Mouse (Mus musculus) left cerebral cortex, adult 2 months (tissue): ENCODE measurements around the gene Syt8. TPM values are rescaled to one million over a fixed set of nuclear protein-coding genes. Genes with fewer than 3 reads are reported as not detected.

Experiments
- DNase-seq, 2 experiments: peaks; one replicate each; pipeline ENCODE4 v3.0.0; 2021 to 2022; ENCODE audit warnings: low spot score in 2 of 2, mixed read lengths in 1 of 2; ENCODE audit errors: extremely low spot score in 1 of 2
- H3K27ac ChIP-seq: fragments of 200-600 bp; 2 replicates; pipeline ENCODE4 v1.8.1; 2022
- H3K4me3 ChIP-seq: fragments of 200-600 bp; 2 replicates; pipeline ENCODE4 v1.8.1; 2022
- CTCF ChIP-seq: fragments of 200-600 bp; IDR thresholded peaks from 2 replicates; pipeline ENCODE4 v1.8.1; 2022; ENCODE audit warnings: antibody characterized with exemption, mild to moderate bottlenecking, moderate library complexity
- intact Hi-C: fragments of 180-260 bp; cut with DNase I; formaldehyde crosslinking; loops from one replicate; pipeline ENCODE4 v1.15.1; 2025
- total RNA-seq, 2 experiments: library from RNA; stranded (reverse); gene quantifications; 2 replicates each; pipeline ENCODE4 v1.2.3; 2021

Syt8 gene
- total RNA-seq, 2 experiments from 2014 or later, result not detected

DNA sequence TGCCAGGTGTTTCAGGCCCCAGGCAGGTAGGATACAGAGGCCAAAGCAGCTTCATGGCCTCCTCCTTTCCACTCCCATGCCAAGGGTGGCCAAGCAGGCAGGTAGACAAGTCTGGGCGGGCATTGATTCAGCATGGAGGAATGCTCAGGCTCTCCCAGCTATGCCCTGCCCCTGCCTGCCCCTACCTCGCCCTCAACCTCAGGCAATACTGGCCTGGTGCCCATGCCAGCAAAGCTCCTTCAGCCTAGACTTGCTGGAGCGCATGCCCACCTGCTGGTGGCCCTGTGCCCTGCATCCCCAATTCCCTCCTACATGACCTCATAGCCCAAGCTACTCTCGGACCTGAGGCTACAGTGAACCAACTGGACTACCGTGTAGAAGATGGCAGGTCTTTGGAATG is 2.7 kb downstream of the Syt8 start:
- no peak overlapping the region for H3K4me3 ChIP-seq
- no peak for DNase-seq
- TF ChIP-seq CTCF, result no peak; the same call in none of the 2 replicates
- intact Hi-C loops, result loop anchor here (5.0 kb wide), 1 partner anchor 120 kb away; no protein-coding TSS in a partner anchor
- H3K27ac ChIP-seq, result no peak overlapping the region

DNA sequence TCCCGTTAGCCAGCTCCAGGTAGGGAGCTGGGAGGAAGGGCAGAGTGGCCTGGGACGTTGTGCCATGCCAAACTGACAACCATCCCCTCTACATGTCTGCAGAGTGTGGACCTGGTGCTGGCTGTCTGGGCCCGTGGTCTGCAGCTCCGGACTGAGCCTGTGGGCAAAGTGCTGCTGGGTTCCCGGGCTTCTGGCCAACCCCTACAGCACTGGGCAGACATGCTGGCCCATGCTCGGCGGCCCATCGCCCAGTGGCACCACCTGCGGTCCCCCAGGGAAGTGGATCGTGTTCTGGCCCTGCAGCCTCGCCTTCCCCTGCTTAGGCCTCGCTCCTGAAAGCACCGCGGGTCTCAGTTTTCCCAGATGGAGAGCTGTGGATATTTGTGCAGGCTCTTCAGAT is 5.3 kb downstream of the Syt8 start:
- no peak for DNase-seq
- intact Hi-C loops, result loop anchor here (1.0 to 5.0 kb wide), 3 partner anchors 123 to 232 kb away; no protein-coding TSS in a partner anchor
- no peak overlapping the region for H3K27ac ChIP-seq
- TF ChIP-seq CTCF, result no peak
- no peak overlapping the region for H3K4me3 ChIP-seq

DNA sequence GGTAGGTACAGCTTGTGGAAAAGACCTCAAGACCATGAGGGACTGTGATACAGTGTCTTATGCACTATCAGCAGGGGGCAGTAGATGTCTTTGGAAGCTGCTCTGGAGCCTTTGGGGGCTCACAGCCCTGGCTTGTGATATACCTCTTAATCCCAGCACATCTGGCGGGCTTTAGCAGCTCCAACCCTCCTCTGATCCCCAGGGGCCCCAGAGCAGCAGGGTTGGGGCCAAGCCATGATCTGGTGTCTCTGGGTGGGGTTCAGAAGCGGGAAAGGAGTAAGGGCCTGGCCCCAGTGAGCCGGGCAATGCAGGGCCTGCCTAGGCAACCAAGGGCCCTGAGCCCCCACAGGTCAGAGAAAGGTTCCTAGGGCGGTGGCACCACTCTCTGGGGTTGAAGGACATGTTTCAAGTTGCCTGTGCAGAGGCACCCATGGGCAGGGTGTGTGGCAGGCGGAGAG is 6.0 kb downstream of the Syt8 start:
- intact Hi-C loops, result loop anchor here (1.0 kb wide), 2 partner anchors 140 to 232 kb away; no protein-coding TSS in a partner anchor
- peak; percentile 67 for TF ChIP-seq CTCF

DNA sequence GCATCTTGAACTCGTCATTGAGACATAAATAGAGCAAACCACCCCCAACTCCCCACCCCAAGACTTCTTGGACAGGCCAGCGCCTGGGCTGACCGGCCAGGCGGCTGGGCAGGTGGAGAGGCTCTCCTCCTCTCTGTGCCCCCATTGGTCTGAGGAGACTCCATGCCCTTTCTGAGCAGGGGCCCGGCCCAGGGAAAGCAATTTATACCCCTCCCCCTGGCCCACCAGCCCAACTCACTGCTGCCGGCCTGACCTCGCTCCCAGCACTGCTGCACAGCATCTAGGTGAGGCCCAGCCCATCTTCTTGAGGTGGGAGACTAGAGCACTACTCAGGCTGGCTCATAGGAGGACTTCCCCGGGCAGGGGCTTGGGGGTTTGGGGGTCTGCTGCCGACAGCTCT is 6.9 kb downstream of the Syt8 start, which contains the start of gene Tnni2:
Gene Tnni2 (plus strand): TSS at position 224 of the 400 bp plus-strand sequence.
- DNase-seq, result no peak
- intact Hi-C loops, result no loop called here
- Histone ChIP-seq H3K4me3 (no peak within 1 kb of the TSS), H3K27ac (no peak within 1 kb of the TSS)
- no peak for TF ChIP-seq CTCF

More for the DNA sequence above, 6.0 kb downstream of the Syt8 start:
- peak in 1 of 2 experiments; percentile 24 for DNase-seq
- Histone ChIP-seq H3K4me3 (no peak overlapping the region), H3K27ac (no peak overlapping the region)

DNA sequence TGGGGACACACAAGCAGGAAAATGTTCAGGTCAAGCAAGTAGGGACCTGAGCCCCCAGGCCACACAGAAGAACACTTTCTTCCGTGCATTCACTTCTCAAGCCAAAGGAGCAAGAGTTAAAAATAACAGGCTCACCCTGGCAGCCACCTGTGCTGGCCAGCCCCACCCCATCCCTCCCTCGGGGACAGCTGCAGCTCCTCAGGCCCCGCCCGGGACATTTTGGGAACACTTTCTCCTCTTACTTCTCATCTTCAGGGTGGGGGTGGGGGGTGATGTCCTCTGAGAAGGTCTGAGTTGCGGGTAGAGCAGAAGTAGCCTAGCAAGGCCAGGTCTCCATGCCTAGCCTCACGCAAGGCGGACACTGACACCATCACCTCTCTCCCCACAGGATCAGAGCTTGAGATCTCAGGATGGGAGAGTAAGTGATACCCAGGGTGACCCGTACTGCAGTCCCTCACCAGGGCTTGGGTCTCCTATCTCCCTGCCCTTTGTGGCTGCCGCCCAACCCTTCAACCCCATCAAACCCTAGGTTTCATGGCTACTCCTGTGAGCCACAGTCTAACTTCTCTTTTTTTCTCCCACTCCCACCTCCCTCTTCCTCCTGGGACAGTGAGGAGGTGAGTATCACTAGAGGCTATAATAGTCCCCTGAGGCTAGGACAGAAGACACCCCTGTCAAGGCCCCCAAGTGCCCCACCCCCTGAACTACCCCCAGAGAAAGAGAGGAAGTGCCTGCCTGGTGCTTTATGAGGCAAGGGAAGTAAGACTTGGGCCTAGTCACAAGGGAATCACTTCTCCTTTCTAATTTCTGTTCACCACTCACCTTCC is 7.6 kb downstream of the Syt8 start:
- no peak for DNase-seq
- H3K4me3 ChIP-seq, result no peak overlapping the region
- TF ChIP-seq CTCF, result no peak
- no peak overlapping the region for H3K27ac ChIP-seq
- intact Hi-C loops, result loop anchor here (1.0 kb wide), 1 partner anchor 55 kb away; no protein-coding TSS in a partner anchor

DNA sequence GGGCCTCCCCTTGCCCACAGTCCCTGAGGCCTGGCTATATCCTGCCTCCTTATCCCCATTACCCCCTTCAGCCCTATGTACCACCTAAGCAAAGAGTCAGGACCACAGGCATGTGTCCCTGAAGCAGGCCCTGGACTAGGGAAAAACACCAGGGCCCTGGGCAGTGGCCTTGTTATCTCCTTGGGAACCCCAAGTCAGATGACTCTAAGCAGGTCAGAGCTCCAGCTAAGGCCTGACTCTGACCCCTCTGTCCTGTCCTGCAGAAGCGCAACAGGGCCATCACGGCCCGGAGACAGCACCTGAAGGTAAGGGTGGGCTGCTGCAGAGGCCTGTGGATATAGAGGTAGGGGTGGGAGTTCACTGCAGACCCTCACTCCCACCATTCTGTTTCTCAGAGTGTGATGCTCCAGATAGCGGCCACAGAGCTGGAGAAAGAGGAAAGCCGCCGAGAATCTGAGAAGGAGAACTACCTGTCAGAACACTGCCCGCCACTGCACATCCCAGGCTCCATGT is 8.3 kb downstream of the Syt8 start:
- Histone ChIP-seq H3K4me3 (no peak overlapping the region), H3K27ac (no peak overlapping the region)
- no peak for TF ChIP-seq CTCF
- intact Hi-C loops, result loop anchor here (1.0 kb wide), 1 partner anchor 54 kb away; no protein-coding TSS in a partner anchor
- no peak for DNase-seq

DNA sequence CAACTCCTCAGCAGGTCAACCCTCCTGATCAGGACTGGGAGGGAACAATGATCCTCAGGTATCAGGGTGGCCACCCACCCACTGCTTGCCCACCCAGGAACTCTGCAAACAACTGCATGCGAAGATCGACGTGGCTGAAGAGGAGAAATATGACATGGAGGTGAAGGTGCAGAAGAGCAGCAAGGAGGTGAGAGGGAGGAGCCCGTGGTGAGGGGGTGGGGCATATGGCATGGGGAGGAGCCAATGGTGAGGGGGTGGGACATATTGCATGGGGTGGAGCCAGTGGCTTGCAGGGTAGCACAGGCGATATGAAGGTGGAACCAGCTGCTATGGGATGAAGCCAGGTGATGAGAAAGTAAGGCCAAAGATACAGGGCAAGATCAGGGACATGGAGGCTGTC is 8.8 kb downstream of the Syt8 start:
- H3K4me3 ChIP-seq, result no peak overlapping the region
- no peak for DNase-seq
- no peak for TF ChIP-seq CTCF
- H3K27ac ChIP-seq, result no peak overlapping the region
- intact Hi-C loops, result no loop called here

DNA sequence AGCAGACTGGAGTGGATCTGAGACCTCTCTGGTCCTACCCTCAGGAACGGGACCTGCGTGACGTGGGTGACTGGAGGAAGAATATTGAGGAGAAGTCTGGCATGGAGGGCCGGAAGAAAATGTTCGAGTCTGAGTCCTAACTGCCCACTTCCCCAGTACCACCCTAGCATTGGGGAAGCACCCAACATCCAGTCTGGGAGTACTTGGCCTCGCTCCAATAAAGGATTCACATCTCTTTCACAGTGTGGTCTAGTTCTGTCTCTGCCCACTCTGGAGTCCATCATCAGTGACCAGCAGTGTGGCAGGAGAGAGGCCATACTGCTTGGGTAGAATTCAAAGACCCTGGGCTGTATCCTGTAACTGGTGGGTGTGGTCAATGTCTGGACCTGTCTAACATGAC is 9.5 kb downstream of the Syt8 start:
- intact Hi-C loops, result no loop called here
- no peak for TF ChIP-seq CTCF
- Histone ChIP-seq H3K27ac (no peak overlapping the region), H3K4me3 (no peak overlapping the region)
- DNase-seq, result no peak

DNA sequence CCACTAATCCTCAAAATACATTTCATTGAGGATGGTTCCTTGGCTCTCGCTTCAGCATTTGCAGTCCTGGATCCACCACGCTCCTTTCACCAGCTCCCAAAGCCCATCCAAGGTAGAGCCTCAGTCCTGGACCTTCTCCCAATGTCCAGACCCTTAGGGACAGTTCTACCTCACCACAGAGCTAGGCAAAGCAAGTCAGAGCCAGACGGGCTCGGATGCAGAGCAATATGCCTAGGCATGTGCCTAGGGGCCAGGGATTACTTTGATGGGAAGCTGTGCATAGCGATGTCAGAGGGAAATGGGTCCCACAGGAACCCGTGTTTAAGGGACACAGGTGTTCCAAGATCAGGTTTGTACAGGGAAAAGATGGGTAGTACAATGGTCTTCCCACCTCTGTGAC is 10.7 kb downstream of the Syt8 start:
- no peak for TF ChIP-seq CTCF
- Histone ChIP-seq H3K27ac (no peak overlapping the region), H3K4me3 (no peak overlapping the region)
- intact Hi-C loops, result no loop called here
- DNase-seq, result no peak

DNA sequence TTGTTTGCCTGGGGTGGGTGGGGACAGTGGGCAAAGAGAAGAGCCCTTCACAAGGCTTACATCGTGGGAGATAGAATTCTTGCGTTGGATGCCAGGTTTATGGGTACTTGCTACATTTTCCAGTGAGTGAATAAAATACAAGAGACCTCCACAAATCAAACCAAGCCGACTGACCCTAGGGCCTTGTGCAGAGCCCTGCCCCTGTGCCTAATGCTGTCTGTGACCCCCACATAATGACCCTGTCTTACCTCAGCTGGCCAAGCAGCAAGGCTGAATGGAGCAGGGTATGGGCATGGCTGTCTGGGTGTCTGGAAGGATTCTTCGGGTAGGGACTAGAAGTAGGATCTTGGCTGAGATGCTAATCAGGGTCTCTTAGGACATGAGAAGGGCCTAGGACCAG is 11.6 kb downstream of the Syt8 start:
- intact Hi-C loops, result no loop called here
- no peak overlapping the region for H3K4me3 ChIP-seq
- TF ChIP-seq CTCF, result no peak
- no peak overlapping the region for H3K27ac ChIP-seq
- DNase-seq, result no peak

DNA sequence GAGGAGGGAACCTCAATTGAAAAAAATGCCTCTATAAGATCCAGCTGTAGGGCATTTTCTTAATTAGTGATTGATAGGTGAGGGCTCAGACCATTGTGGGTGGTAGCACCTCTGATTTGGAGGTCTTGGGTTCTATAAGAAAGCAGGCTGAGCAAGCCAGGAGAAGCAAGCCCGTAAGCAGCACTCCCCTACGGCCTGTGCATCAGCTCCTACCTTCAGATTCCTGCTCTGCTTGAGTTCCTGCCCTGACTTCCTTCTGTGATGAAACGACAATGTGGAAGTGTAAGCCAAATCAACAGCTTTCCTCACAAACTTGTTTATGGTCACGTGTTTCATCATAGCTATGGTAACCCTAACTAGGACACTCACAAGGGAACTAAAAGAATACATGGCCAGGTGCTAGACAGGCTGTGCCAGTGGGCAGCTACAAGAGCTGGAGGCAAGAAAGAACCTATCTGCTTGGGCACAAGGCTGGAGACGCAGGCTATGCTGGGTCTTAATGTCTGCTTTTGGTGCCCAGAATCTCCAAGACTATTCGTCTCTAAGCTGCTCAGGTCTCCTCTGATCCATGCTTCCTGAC is 14.5 kb downstream of the Syt8 start:
- Histone ChIP-seq H3K4me3 (no peak overlapping the region), H3K27ac (no peak overlapping the region)
- no peak for TF ChIP-seq CTCF
- intact Hi-C loops, result no loop called here
- no peak for DNase-seq

DNA sequence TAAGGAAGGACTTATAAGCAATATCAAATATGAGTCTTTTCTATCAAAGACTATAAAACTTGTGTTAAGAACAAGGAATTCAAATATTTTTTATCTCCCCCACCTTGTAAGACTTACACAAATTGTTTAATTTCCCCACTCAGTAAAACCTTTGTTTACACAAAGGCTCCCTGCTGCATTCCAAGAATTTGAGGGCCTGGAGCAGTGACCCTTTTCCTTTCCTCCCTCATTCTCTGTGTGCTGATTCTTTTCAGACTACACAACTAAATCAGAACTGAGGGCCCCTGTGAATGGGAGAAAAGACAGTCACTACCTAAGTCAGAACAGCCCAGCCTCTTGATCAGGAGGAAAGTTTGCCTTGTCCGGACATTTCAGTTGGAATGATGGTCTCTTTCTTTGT is 20.1 kb downstream of the Syt8 start:
- intact Hi-C loops, result no loop called here
- TF ChIP-seq CTCF, result no peak
- H3K4me3 ChIP-seq, result no peak overlapping the region
- no peak overlapping the region for H3K27ac ChIP-seq
- no peak for DNase-seq
